Mouse (Mus musculus) kidney, adult 2 months (tissue): ENCODE data around the gene Nrxn3.

Experiments
- CTCF ChIP-seq: fragments of 200-500 bp; conservative IDR thresholded peaks from 2 replicates; pipeline ENCODE4 v1.5.1; 2011; ENCODE audit warnings: low read depth, mild to moderate bottlenecking, control low read depth, low read length, moderate library complexity, mixed read lengths; ENCODE audit not compliant: insufficient read depth, insufficient read length
- POLR2A ChIP-seq: fragments of 200-500 bp; IDR thresholded peaks from one replicate; pipeline ENCODE4 v1.6.1; 2011; ENCODE audit warnings: low read depth, low read length, control low read depth

DNA sequence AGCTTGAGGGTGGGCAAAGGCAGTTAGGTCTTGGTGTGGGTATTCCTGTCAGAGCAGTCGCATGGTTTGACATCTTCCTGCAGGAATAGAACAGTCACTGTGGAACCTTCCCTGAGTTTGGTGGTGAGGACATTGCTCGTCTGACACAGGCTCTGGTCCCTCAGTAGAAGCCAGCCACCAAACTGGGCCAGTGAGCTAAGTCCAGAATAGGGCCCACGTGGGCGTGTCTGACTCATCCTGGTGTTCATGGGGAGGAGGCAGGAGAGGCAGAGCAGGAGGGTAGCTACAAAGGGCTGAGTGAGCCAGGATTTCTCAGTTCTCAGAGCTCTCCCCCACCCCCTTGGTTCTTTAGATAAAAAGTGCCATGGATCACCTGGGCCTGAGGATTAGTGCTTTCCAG lies 15.9 kb downstream of the Nrxn3 start:
- no peak for TF ChIP-seq CTCF
- TF ChIP-seq POLR2A = no peak
